Mouse (Mus musculus): Measurements from ENCODE around the gene Btbd2.
A peak's percentile ranks its signal among the peaks of the same experiment; 100 is the strongest.
"Not testable (repeated sequence)": the region's sequence is repeated elsewhere in the genome, so short reads cannot be mapped to it uniquely, and the experiment has no call there.

Gene Btbd2

DNA sequence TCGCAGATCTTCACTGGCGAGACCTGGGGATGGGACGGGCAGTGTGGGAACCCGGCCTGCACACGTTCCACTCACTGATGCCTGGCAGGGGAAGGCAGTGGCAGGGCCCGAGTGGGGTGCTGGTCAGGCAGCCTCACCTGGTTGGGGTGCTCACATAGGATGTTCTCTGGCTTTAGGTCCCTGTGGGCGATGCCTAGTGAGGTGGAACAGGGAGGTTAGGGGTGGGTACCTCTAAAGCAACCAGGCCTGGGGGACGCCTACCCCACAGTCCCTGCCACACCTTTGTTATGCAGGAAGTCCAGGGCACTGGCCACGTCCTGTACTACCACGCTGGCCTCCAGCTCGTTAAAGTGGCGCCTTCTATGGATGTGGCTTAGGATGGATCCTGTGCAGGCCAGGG lies 12.1 kb upstream of the Btbd2 start:
- no peak for DNase-seq

DNA sequence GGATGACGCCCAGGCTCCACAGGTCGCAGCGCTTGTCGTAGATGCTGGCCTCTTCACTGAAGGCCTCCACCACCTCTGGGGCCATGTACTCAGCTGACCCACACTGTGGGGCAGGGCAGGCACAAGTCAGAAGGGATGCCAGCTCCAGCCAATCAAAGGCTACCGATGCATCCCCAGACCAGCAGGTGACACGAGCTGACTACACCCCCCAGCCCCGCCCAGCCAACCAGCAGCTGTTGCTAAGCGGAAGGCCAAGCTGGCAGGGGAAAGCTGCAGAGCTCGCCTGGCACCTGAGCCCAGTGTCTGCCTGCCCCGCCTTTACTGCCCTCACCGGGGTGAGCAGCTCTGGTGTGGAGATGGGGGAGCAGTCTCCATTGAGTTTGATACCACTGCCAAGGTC lies 11.7 kb upstream of the Btbd2 start:
- DNase-seq = peak; percentile 61 to 77

DNA sequence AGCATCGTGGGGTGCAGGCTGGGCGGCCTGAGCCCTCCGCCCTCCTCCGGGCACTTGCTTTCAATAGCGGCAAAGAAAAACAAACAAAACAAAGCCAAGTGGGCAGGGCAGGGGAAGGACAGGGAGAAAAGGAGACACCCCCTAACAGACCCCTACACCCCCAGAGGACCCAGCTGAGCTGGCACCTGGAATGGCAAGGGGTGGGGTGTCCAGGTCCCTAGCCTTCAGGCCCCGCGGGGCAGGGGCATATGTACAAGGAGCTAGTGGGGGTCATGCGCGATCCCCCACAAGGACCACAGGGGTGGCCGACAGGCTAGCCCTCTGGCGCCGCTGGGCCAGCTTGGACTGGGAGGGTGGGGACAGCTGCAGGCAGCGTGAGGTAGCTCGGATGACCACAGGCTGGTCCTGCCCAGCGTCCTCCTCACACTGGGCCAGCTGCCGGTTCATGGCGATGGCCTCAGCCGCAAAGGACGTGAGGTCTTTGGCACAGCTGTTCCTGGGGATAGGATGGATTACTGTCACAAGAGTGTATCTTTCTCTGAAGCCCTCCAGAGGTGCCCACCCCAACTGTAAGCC lies 10.1 kb upstream of the Btbd2 start:
- DNase-seq = no peak

DNA sequence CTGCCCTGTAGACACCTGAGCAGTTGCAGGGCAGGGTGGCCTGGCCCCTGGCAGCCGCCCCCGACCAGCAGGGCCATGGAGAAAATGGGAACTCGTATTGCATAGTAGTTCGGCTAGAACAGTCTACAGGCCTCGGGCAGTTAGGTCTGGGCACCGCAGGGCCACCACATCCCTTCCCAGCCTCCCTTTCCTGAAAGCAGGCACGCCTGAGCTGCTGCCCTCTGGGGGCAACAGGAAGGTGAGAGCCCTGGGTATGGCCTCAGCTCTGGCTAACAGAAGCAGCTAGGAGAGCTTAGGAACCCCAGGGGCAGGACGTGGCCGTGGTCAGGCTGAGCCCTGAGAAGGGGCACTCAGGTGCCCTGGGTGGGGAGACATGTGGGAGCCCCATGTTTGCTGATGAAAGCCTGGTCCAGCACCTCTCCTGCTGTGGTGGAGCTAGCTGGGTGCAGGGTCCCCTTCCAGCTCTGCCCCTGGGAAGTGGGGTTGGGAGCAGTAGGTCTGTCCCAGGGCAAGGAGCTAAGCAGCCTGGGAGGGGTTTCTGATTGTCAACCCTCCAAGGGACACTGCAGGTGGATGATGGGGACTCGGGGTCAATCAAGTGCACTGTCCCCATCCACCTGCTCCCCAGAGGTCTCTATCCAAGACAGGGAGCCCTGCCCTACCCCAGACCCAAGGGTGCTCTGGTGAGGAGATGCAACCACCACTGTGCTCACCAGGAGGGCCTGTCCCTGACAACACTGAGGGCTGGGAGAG lies 9.3 kb upstream of the Btbd2 start:
- DNase-seq = peak; percentile 51 to 53

DNA sequence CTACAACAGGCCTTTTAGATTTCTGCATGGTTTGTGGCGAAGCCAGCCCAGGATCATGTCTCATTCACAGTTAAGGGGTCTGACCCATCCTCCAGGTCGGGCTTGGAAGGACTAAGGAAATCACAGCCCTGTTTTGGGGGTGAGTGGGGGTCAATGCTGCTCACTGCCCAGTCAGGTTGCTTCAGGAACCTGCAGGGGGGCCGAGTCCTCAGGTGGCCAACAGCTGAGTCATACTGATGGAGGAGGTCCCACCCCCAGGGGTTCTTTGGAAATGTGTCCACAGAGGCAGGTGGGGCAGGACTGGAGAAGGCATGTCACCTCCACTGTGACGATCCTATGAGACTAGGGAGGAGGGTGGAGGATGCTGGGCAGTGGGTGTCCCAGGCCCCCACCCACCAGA lies 8.6 kb upstream of the Btbd2 start:
- peak in 1 of 2 experiments; percentile 51 for DNase-seq

DNA sequence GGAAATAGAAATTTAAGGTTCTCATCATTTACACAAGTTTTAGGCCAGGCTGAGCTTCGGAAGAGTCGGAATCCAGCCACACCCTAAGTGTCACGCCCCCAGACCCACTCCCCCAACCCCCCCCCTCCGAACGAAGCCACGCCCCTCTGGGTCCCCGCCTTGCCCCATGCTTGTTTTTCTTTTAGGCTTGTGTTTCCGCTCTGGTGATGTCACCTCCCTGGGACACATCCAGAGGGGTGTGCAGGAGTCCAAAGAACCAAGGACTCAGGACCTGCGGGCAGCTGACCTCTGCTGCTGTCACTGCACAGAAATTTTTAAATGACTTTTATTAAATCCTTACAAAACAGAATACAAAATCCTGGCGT lies 8.1 kb upstream of the Btbd2 start:
- DNase-seq = peak; percentile 88 to 92

DNA sequence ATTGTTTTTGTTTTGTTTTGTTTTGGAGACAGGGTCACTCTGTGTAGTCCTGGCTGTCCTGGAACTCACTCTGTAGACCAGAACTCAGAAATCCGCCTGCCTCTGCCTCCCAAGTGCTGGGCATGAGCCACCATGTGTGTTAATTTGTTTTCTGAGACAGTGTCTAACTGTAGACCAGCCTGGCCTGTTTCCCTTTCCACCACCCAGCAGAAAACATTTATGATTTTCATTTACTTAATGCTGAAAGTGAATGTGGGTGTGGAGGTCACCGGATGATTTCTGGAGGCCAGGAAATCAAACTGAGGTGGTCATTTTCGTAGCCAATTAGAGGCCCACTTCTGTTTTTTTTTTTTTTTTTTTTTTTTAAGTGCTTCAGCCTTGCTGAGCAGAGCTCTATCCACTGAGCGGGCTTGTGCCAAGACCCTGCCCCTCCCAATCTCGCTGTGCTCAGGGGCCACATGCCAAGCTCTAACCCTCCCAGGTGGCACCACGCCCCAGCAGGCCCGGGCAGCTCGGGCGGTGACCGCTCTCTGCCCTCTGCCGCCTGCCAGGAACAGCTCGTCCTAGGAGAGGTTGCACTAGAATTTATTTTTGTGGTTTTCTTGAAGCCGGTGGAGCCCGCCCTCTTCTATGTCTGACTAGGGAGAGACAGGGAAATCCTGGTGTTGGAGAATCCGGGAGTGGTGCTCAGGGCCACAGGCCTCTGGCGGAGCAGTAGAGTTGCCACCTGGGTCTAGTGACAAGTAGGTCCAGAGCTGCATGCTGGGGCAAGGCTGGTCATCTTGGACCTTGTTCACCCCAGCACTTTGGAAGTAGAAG lies 7.5 kb upstream of the Btbd2 start:
- peak; percentile 95 to 97 for DNase-seq

DNA sequence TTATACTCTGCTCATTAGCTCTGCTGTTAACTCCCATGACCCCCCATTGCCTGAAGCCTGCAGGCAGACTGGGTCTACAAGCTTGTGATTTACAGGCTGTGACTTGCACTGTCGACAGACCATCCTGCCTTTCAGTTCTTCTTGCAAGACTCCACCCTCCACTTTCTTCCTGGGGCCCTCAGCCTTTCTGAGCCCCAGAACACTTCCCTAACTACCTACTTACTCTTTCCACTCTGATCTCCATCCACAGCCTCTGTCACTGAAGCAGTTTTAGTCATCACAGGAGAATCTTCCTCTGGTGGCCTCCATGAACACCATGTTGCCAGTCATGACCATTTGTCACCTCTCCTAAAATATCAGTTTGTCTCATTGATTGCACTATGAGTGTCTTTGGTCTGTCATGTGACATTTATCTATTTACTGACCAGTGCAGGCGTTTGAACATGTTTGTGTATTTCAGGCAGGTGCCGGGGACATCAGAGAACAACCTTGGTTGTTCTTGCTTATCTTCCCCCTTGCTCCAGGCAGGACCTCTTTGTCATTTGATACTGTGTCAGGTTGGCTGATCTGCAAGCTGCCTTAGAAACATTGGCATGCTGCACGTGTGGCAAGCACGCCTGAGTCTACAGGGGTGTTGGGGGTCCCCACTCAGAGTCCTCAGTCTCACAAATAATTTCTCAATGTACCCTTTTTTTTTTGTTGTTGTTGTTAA lies 6.8 kb upstream of the Btbd2 start:
- DNase-seq = no peak

DNA sequence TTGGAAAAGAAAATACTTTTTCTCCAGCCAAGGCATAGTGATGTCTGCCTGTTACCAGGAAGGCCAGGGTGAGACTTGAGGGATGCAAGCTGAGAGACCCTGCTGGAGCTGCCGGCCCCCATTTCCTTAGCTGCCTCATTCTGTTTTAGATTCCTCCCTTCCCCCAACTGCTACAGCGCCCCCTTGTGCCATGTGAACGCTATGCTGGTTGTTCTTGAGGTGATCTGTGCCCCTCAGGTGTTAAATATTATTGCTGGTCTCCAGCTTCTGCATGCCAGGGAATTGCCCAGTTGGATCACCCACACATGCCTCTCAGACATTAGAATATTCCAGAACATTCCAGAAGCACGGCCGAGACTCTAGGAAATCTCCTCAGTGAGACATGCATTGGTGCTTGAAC lies 4.3 kb upstream of the Btbd2 start:
- peak; percentile 74 to 86 for DNase-seq

DNA sequence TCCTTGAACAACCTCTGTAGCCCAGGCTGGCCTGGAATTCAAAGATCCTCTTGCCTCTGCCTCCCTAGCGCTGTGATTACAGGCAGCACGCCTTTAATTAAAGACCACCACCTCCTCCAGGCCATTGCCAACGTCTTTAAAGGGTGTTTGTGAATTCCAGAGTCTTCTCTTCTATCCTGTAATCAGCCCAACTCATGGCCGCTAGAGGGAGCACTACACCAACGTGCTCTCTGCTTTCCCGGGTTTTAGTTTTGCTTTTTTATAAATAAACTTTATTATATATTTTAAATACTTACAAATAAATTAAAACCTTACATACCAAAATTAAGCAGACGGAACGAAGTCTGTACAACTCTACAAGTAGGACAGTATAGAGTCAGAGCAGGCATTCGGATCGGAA lies 2.3 kb upstream of the Btbd2 start:
- DNase-seq = peak; percentile 82 to 93

DNA sequence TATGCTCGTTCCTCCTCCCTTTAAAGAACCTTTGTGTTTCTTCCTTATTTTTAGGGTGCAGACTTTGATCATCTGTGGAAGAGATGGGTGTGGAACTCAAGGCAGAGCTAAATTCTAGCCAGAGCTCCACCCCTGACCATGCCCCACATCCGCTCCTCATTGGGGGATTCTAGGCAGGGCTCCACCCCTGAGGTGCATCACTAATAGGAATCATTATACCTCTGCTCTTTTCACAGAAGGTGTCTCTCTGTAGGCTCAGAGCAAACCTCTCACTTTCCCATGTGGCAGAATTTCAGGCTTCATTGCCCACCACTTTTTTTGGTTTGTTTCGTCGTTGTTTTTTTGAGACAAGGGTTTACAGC lies 2.0 kb upstream of the Btbd2 start:
- no peak for DNase-seq

DNA sequence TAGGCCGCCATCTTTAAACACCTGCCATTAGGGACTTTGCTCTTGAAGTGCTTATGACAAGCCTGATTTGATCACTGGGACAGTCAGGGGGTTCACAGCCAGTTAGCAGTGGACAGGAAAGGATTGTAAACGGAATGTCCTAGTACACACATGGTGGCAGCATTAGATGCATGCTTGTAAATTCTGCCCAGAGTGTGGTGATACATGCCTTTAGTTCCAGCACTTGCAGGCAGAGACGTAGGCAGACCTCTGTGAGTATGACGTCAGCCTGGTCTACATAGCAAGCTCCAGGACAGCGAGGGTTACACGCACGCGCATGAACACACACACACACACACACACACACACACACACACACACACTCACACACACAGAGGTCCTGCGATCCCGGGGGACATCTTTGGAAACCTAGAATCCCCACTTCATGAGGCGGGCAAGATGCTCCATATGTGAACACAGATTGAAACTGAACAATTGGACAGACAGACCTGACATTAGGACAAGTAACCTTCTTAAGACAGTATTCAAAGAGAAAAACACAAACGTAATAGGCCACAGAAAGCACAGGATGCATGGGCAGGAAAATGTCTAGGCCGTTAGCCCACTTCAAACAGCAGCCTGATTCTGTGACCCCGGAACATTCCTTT lies 1.4 kb upstream of the Btbd2 start:
- no peak for DNase-seq

DNA sequence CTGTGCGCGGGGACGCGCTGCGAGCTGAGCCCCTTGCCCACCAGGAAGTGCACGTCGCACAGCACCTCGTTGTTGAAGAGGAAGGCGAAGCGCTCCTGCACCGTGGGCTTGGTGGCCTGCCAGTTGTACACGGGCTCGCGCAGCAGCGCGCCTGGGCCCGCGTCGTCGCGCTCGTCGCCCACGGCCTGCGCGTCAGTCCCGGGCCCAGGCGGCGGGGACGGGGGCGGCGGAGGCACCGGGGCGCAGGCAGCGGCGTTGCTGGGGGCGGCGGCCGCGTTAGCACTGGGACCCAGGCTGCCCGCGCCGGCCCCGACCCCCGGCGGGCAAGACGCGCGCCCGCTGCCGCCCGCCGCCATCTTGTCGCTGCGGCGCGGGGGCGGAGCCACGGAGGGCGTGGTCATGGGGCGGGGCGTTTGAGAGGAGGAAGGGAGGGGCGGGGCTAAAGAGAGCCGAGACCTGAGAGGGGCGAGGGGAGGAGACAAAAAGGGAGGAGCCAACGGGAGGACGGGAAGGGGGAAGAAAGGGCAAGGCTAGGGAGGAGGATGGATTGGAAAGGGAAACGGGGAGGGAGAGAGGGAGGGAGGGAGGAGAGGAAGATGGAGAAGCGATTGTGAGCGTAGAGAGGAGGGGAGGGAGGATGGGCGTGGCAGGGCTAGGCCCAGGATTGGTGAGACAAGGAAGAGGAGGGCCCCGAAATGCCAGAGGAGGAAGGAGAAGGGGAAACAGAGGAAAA lies 575 bp downstream of the Btbd2 start:
- peak; percentile 99 for DNase-seq

DNA sequence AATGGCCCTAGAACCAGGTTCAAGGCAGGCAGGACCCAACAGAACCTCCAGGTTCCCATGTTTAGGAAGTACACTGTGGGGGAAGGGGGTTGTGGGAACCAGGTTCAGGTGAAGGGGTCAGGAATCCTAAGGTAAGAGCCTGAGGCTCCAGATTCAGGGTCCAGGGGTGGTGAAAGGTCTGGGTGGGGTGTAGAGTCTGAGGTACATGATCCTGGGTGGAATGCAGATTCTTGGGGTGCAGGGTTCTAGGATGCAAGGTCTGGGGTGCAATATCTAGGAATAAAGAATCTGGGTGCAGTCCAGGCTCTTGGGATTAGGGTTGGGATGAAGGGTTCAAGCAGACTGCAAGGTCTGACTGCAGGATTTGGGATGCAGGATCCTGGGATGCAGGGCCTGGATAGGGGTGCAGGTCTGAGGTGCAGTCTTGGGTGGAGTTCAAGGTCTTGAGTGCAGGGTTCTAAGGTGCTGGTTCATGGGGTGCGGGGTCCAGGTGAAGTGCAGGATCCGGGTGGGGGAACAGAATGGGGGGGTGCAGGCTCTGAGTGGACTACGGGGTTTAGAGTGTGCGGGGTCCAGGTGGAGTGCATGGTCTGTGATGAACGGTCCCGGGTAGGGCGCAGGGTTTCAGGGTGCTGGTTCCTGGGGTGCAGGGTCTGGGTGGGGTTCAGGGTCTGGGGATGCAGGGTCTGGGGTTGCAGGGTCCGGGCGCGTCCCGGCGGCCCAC lies 1.3 kb downstream of the Btbd2 start:
- DNase-seq = no peak

DNA sequence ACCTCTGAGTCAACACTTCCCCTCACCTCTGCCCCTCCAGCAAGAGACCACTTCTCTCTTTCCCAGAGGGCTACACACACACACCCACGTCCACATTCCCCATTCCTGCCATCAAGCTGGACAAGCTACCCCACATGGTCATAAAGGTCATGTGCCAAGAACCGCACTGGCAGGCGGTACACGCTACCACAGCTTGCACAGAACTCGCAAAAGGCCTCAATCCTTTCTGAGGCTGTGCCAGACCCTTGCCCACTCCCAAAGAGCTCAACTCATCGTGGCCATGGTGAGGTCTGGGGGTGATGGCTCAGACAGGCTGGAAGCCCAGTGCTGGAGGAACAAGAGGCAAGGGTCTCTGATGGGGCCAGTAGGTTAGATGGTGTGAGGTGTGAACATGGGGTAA lies 2.0 kb downstream of the Btbd2 start:
- no peak for DNase-seq

DNA sequence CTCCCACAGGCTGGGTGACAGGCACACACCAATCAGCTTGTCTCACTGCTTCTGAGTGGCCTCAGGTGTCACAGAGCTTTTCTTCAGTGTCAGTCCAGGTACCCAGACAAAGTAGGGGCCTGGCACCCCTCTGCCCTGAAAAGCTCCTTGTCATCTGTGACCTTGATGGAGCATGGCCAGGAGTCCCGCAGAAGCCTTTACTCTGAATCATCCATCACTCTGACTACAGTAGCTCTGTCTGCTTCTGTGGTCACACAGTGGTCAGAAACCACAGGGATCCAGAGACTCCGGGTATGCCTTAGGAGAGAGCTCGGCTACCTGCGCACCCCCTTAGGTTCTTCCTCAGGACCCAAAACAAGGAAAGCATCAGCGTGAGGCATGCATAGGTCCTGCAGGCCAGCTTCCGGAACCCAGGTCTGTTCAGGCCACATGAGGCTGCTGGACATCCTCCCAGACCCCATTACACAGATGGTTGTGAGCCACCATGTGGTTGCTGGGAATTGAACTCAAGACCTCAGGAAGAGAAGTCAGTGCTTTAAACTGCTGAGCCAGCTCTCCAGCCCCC lies 3.6 kb downstream of the Btbd2 start:
- DNase-seq = no peak

DNA sequence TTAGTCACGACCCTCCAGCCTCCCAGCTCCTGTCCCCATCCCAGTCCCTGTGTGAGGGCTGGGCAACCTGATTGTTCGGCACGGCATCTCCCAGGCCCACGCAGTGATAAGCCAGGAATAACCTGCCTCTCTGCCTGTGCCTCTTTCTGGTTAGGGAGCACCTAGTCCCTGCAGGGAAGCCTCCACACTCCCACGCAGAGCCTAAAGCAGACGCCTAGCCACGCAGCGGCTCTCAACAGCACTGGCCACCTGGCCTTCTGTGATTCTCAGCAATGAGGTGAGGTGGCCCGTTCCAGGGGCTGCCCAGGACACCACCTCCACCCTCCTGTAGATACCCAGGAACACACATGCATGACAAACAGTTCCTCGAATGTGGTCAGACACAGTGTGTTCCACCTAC lies 6.5 kb downstream of the Btbd2 start:
- DNase-seq = no peak

DNA sequence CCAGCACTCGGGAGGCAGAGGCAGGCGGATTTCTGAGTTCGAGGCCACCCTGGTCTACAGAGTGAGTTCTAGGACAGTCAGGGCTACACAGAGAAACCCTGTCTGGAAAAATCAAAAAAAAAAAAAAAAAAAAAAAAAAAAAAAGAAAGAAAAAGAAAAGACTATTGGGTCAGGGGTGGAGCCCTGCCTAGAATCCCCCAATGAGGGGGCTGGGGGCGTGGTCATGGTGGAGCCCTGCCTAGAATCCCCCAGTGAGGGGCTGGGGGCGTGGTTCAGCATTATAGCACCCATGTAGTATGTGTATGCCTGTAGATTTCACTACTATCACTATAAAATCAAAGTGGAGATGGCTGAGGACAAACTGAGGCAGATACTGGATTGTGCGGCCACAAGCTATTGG lies 7.0 kb downstream of the Btbd2 start:
- not testable (repeated sequence) for DNase-seq

DNA sequence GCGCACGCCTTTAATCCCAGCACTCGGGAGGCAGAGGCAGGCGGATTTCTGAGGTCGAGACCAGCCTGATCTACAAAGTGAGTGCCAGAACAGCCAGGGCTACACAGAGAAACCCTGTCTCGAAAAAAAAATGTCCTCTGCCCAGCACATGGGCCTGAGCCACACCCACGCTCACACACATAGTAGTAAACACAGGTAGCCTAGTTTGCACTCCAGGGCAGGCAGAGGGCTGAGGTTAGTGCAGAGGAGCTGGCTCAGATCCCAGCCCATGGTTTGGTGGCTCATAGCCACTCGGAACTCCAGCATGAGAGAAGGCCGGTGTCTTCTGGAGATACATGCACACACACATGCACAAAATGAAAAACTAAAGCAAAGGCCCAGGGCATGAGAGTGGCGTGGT lies 9.9 kb downstream of the Btbd2 start:
- peak in 1 of 2 experiments; percentile 48 for DNase-seq

DNA sequence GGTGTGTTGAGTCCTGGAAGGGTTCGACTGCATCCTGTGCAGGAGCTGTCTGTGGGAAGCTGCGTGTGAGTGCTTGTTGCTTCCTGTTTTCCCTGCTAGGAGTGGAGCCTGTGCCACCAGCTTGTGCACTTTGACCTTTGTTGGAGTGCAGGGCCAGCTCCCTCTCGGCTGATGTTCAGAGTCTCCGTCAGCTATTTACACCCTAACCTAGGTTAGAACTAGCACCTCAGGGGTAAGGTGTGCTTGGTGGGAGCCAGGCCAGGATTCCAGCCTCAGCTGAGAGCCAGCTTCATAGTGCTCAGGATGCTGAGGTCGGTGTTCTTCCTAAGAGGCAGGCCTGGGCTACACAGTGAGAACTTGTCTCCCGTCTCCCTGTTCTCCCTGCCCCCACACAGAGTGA lies 21.5 kb downstream of the Btbd2 start:
- DNase-seq = peak; percentile 70

DNA sequence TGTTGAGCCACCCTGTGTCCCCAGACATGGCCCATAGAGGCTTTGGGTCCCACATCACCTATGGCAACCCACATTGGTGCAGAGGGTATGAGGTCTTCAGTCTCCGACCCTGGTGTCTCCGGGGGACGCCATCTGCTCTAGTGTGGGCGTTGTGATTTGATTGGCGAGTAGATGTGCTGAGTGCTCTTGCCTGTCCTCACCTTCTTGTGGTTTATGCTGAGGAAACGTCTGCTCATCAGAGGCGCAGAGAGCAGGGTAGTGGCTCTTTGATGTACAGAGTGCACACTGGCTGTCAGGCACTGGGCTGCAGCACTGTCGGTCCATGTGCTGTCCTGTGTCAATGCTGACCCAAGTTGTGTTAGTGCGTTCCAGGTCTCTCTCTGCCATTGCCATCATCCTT lies 27.9 kb downstream of the Btbd2 start:
- no peak for DNase-seq

Measured in kidney, postnatal 36 days (tissue).